Mouse (Mus musculus) kidney, adult 2 months (tissue): ENCODE measurements at regions not wholly inside any gene's neighbourhood (a gene's known extent, or its start where the extent isn't known, plus 50 kb on each side); places are given as distances from the start of the nearest gene placed in this dataset.

Source experiments
- CTCF ChIP-seq: fragments of 200-500 bp; conservative IDR thresholded peaks from 2 replicates; pipeline ENCODE4 v1.5.1; 2011; ENCODE audit warnings: low read depth, mild to moderate bottlenecking, control low read depth, low read length, moderate library complexity, mixed read lengths; ENCODE audit not compliant: insufficient read depth, insufficient read length
- POLR2A ChIP-seq: fragments of 200-500 bp; IDR thresholded peaks from one replicate; pipeline ENCODE4 v1.6.1; 2011; ENCODE audit warnings: low read depth, low read length, control low read depth

DNA sequence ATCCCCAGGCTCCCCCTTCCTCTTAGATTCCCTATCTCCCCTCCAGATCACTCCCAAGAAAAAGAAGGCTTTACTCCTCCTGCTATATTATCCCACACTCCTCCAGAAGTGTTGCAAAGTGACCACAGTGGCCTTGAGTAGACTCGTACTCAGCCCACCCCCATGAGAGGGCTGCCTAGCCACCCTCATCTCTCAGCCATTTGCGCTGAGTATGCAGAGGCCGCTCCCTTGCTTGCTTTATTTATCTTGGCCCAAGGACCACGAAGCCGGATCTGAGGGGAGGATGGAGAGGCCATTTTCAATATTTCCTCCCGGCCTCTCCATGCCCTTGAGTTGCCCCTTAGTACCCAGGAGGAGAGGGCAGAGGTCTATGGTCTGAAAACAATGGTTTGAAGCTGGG lies 151.9 kb downstream of the Pja1 start:
- TF ChIP-seq CTCF: no peak
- no peak for TF ChIP-seq POLR2A
